Comparison of ENCODE assay signal across 9 mouse cellular contexts in the genomic region with DNA sequence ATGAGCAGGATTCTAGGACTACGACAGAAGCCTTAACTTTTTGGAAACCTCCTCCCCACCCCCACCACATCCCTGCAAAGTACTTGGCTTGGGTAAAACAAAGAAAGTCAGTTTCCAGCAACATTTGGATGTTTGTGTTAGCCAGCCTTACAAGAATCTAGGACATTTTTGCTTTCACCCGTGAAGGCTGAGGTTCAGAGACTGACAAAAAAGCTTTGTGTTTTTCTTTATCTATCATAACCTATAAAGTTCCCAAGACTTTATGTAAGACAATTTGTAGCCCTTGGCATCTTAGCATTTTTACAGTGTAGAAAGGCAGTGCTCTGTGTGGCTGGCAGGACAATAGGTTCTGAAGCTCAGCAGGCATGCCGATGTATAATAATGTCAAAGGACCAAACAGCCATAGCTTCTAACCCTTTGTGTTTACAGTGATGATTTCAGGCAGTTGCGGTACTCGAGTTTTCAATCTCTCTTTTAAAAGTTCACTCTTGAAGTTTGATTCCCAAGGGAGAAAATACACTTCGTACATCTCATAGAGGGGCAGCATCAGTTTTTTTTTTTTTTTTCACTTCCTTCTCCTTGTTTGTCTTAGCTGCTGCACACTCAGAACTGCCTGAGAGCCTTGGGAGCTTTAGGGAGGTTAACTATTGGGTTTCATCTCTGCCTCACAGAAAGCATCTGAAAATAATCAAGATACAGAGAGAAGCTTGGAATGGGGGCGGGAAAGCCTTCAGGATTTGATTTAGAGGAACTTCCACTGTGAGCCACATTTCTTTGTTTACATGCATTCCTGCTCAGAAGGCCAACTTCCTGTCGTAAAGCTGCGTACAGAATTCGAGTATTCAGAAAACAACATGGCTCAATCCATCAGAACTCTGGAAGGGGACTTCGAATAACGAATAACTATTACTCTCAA.
DNase-seq lines count a peak whose midpoint lies in the region; ATAC-seq and TF ChIP-seq lines count a peak whose summit lies in the region.
"Had no signal": no experiment of that assay in that cellular context is flagged by ENCODE, and none has a peak within 500 bp of the region (broad histone marks: within the 10 kb centered on the region; RNA-seq: fewer than 3 reads in every experiment).

No protein-coding gene starts in this region.

- no peak for TF ChIP-seq POLR2A in cerebellum, adult 2 months (IDR thresholded peaks at IDR 0.05; ENCODE audit: borderline replicate concordance, insufficient read depth, low read length)

- no peak for ATAC-seq in heart, postnatal 0 days (ENCODE audit: insufficient read depth, low read depth)
- no peak for ATAC-seq in erythroid progenitor cell, adult 5-6 weeks (replicated peaks; ENCODE audit: low FRiP score, poor library complexity, severe bottlenecking)
- ATAC-seq: forebrain, embryonic 13.5 days had no signal

- H3K36me3 ChIP-seq in heart, postnatal 0 days (replicated peaks; ENCODE audit: control insufficient read depth, insufficient read depth, low read length), result no peaks in the 10 kb centered on the region
- no peaks in the 10 kb centered on the region for H3K36me3 ChIP-seq in limb, embryonic 10.5 days

- no peak for TF ChIP-seq EP300 in heart, postnatal 0 days (IDR thresholded peaks at IDR 0.05; ENCODE audit: low read depth)

- WGBS in heart, postnatal 0 days, result 53% methylated on average over 12 of the region's 12 CpGs
- 30% methylated on average over 12 of the region's 12 CpGs for WGBS in limb, embryonic 10.5 days
- 42% methylated on average over 12 of the region's 12 CpGs for WGBS in cerebellum, adult 2 months

- H3K27me3 ChIP-seq in heart, postnatal 0 days (ENCODE audit: control insufficient read depth, insufficient read depth, low read length), result no peaks in the 10 kb centered on the region
- no peaks in the 10 kb centered on the region for H3K27me3 ChIP-seq in limb, embryonic 10.5 days (ENCODE audit: low read depth, poor library complexity, severe bottlenecking)
- H3K27me3 ChIP-seq in cerebellum, adult 2 months (ENCODE audit: control insufficient read depth, insufficient read depth, low read length), result no peaks in the 10 kb centered on the region; the same call in 1 of the 2 replicates
- H3K27me3 ChIP-seq: forebrain, embryonic 13.5 days had no signal

- peak; percentile 81 for DNase-seq in 3T3-L1 (ENCODE audit: low read depth, low spot score)
- peak; percentile 80 for DNase-seq in NIH3T3 (ENCODE audit: low read depth)
- no peak for DNase-seq in heart, postnatal 0 days (ENCODE audit: low spot score)
- peak; percentile 61 for DNase-seq in limb, embryonic 10.5 days (ENCODE audit: low spot score)
- no peak for DNase-seq in cerebellum, adult 2 months
- no peak for DNase-seq in urinary bladder, postnatal 36 days (ENCODE audit: low spot score in 2 of 2)
- DNase-seq: right cerebral cortex, postnatal 25 days had no signal

- TF ChIP-seq CTCF in heart, postnatal 0 days (IDR thresholded peaks at IDR 0.05; ENCODE audit: low read depth), result no peak
- no peak for TF ChIP-seq CTCF in cerebellum, adult 2 months (IDR thresholded peaks at IDR 0.05; ENCODE audit: borderline replicate concordance, insufficient read depth, low read depth, low read length)

- no peak overlapping the region for H3K9ac ChIP-seq in heart, postnatal 0 days (replicated peaks; ENCODE audit: low read depth, low read length)
- H3K9ac ChIP-seq: forebrain, embryonic 13.5 days had no signal

- H3K4me1 ChIP-seq in heart, postnatal 0 days (ENCODE audit: control insufficient read depth, insufficient read depth), result no peaks in the 10 kb centered on the region
- H3K4me1 ChIP-seq in limb, embryonic 10.5 days, result peaks cover 23% of the 10 kb centered on the region
- H3K4me1 ChIP-seq in cerebellum, adult 2 months (ENCODE audit: control insufficient read depth, insufficient read depth, low read length), result no peaks in the 10 kb centered on the region
- H3K4me1 ChIP-seq: forebrain, embryonic 13.5 days had no signal

- no peak overlapping the region for H3K4me2 ChIP-seq in heart, postnatal 0 days (ENCODE audit: low read depth, low read length)
- H3K4me2 ChIP-seq: forebrain, embryonic 13.5 days had no signal

- H3K27ac ChIP-seq in heart, postnatal 0 days (ENCODE audit: low read depth), result 0 out of 2 replicates have a peak overlapping the region, but pooled peaks have one; percentile 38
- H3K27ac ChIP-seq in limb, embryonic 10.5 days, result peak overlapping the region; percentile 88
- no peak overlapping the region for H3K27ac ChIP-seq in cerebellum, adult 2 months (ENCODE audit: insufficient read depth, low read length)
- H3K27ac ChIP-seq: forebrain, embryonic 13.5 days had no signal

- H3K4me3 ChIP-seq in heart, postnatal 0 days (ENCODE audit: low read depth, low read length), result no peak overlapping the region
- H3K4me3 ChIP-seq in limb, embryonic 10.5 days, result no peak overlapping the region
- no peak overlapping the region for H3K4me3 ChIP-seq in cerebellum, adult 2 months (replicated peaks; ENCODE audit: insufficient read depth, low read depth, low read length)
- H3K4me3 ChIP-seq: forebrain, embryonic 13.5 days had no signal

- no peaks in the 10 kb centered on the region for H3K9me3 ChIP-seq in heart, postnatal 0 days (replicated peaks; ENCODE audit: control insufficient read depth, low read length)
- no peaks in the 10 kb centered on the region for H3K9me3 ChIP-seq in limb, embryonic 10.5 days (replicated peaks)
- H3K9me3 ChIP-seq: forebrain, embryonic 13.5 days had no signal

Comparison
In these comparisons a context has a peak if more than half of its experiments do, and no peak if none do; other contexts are left out.
1. DNase-seq: peak in 3T3-L1 (single experiment), NIH3T3 (single experiment) and limb, embryonic 10.5 days (single experiment); none in heart, postnatal 0 days (single experiment), cerebellum, adult 2 months (0 of 2) and urinary bladder, postnatal 36 days (0 of 2).